Mouse (Mus musculus): ENCODE results near the gene Tmem82.

The Tmem82 gene

GRCm38 (mm10) chr4:141614946-141615345, 3.5 kb downstream of the Tmem82 start:
- no peak for DNase-seq (ENCODE audit: low spot score in 2 of 2)

GRCm38 (mm10) chr4:141609538-141609937, 8.9 kb downstream of the Tmem82 start:
- no peak for DNase-seq (ENCODE audit: low spot score in 2 of 2)

- no peak for DNase-seq (ENCODE audit: low spot score in 2 of 2)
These were observed 12.6 kb downstream of the Tmem82 start, which contains the start of gene Fblim1 for GRCm38 (mm10) chr4:141605861-141606260. Gene Fblim1 (minus strand): TSS chr4:141606096.

- DNase-seq (ENCODE audit: low spot score in 2 of 2): no peak
These were observed 13.0 kb downstream of the Tmem82 start for GRCm38 (mm10) chr4:141605421-141605820.

- no peak for DNase-seq (ENCODE audit: low spot score in 2 of 2)
These were observed 13.9 kb downstream of the Tmem82 start for GRCm38 (mm10) chr4:141604493-141604892.

GRCm38 (mm10) chr4:141603921-141604320, 14.5 kb downstream of the Tmem82 start:
- no peak for DNase-seq (ENCODE audit: low spot score in 2 of 2)

- no peak for DNase-seq (ENCODE audit: low spot score in 2 of 2)
These were observed 15.8 kb downstream of the Tmem82 start for GRCm38 (mm10) chr4:141602523-141603223.

GRCm38 (mm10) chr4:141601148-141601862, 17.1 kb downstream of the Tmem82 start:
- DNase-seq (ENCODE audit: low spot score in 2 of 2): no peak

- no peak for DNase-seq (ENCODE audit: low spot score in 2 of 2)
These were observed 18.1 kb downstream of the Tmem82 start for GRCm38 (mm10) chr4:141600364-141600763.

GRCm38 (mm10) chr4:141599251-141600141, 18.9 kb downstream of the Tmem82 start:
- no peak for DNase-seq (ENCODE audit: low spot score in 2 of 2)

GRCm38 (mm10) chr4:141598894-141599250, 19.6 kb downstream of the Tmem82 start:
- no peak for DNase-seq (ENCODE audit: low spot score in 2 of 2)

- DNase-seq (ENCODE audit: low spot score in 2 of 2): no peak
These were observed 20.1 kb downstream of the Tmem82 start for GRCm38 (mm10) chr4:141598199-141598893.

- DNase-seq (ENCODE audit: low spot score in 2 of 2): no peak
These were observed 21.6 kb downstream of the Tmem82 start for GRCm38 (mm10) chr4:141596700-141597328.

- no peak for DNase-seq (ENCODE audit: low spot score in 2 of 2)
These were observed 22.7 kb downstream of the Tmem82 start for GRCm38 (mm10) chr4:141595605-141596268.

GRCm38 (mm10) chr4:141595138-141595537, 23.3 kb downstream of the Tmem82 start:
- no peak for DNase-seq (ENCODE audit: low spot score in 2 of 2)

GRCm38 (mm10) chr4:141591547-141591946, 26.9 kb downstream of the Tmem82 start:
- DNase-seq (ENCODE audit: low spot score in 2 of 2): no peak

- no peak for DNase-seq (ENCODE audit: low spot score in 2 of 2)
These were observed 34.5 kb downstream of the Tmem82 start for GRCm38 (mm10) chr4:141583919-141584318.

GRCm38 (mm10) chr4:141581051-141581450, 37.4 kb downstream of the Tmem82 start:
- DNase-seq (ENCODE audit: low spot score in 2 of 2): no peak

GRCm38 (mm10) chr4:141578833-141579232, 39.6 kb downstream of the Tmem82 start:
- DNase-seq (ENCODE audit: low spot score in 2 of 2): no peak

GRCm38 (mm10) chr4:141576877-141577276, 41.6 kb downstream of the Tmem82 start:
- no peak for DNase-seq (ENCODE audit: low spot score in 2 of 2)

- no peak for DNase-seq (ENCODE audit: low spot score in 2 of 2)
These were observed 42.0 kb downstream of the Tmem82 start for GRCm38 (mm10) chr4:141576404-141576803.

Data from right cerebral cortex, postnatal 36 days (tissue).